7 mouse cellular contexts compared by ENCODE assay signal in genomic region chr12:70937571-70938384, GRCm38 (mm10). TPM values are rescaled to one million over a fixed set of nuclear protein-coding genes. Genes with fewer than 3 reads are reported as not detected.
DNase-seq lines count a peak whose midpoint lies in the region; ATAC-seq and TF ChIP-seq lines count a peak whose summit lies in the region.

TSS of gene Actr10 (plus strand) at chr12:70937857.

- H3K9ac ChIP-seq in intestine, postnatal 0 days (ENCODE audit: low read depth, low read length), result peak within 1 kb of the TSS; percentile 94
- peak within 1 kb of the TSS; percentile 79 for H3K9ac ChIP-seq in midbrain, embryonic 12.5 days (replicated peaks)

- H3K4me1 ChIP-seq in intestine, postnatal 0 days (replicated peaks; ENCODE audit: control insufficient read depth, insufficient read depth, low read length), result no peaks in the 10 kb centered on the region
- H3K4me1 ChIP-seq in midbrain, embryonic 12.5 days, result peaks cover 4% of the 10 kb centered on the region
- H3K4me1 ChIP-seq in small intestine, adult 2 months (ENCODE audit: control insufficient read depth, insufficient read depth, insufficient read length, low read length), result peaks cover 2% of the 10 kb centered on the region; the same call in 1 of the 2 replicates

- H3K9me3 ChIP-seq in intestine, postnatal 0 days (ENCODE audit: control insufficient read depth), result no peaks in the 10 kb centered on the region
- no peaks in the 10 kb centered on the region for H3K9me3 ChIP-seq in midbrain, embryonic 12.5 days

- no peaks in the 10 kb centered on the region for H3K27me3 ChIP-seq in intestine, postnatal 0 days (replicated peaks; ENCODE audit: control insufficient read depth, insufficient read depth, low read length)
- H3K27me3 ChIP-seq in midbrain, embryonic 12.5 days, result no peaks in the 10 kb centered on the region
- no peaks in the 10 kb centered on the region for H3K27me3 ChIP-seq in small intestine, adult 2 months (ENCODE audit: control insufficient read depth, insufficient read depth, low read length)

- no peak for TF ChIP-seq CTCF in intestine, postnatal 0 days (IDR thresholded peaks at IDR 0.05; ENCODE audit: low read depth)
- TF ChIP-seq CTCF in small intestine, adult 2 months (IDR thresholded peaks at IDR 0.05; ENCODE audit: extremely low read depth, insufficient read length, insufficient replicate concordance, low read depth, low read length), result no peak

- peaks cover 10% of the 10 kb centered on the region; the same call in 1 of the 2 replicates for H3K36me3 ChIP-seq in intestine, postnatal 0 days (ENCODE audit: control insufficient read depth, insufficient read depth)
- peaks cover 6% of the 10 kb centered on the region for H3K36me3 ChIP-seq in midbrain, embryonic 12.5 days
- peaks cover 9% of the 10 kb centered on the region for H3K36me3 ChIP-seq in small intestine, adult 2 months (ENCODE audit: control insufficient read depth, insufficient read depth, low read length)

- DNase-seq in adrenal gland, adult 8-10 months, result peak; percentile 86
- DNase-seq in embryo, embryonic 9.5 days (ENCODE audit: extremely low spot score), result peak; percentile 97
- no peak for DNase-seq in gonadal fat pad, adult 2 months (ENCODE audit: low read depth)
- DNase-seq in left cerebral cortex, postnatal 4 days, result peak; percentile 96

- H3K4me3 ChIP-seq in intestine, postnatal 0 days (ENCODE audit: low read depth, low read length), result peak within 1 kb of the TSS; percentile 94
- H3K4me3 ChIP-seq in midbrain, embryonic 12.5 days, result peak within 1 kb of the TSS; percentile 76
- peak within 1 kb of the TSS; percentile 99 for H3K4me3 ChIP-seq in small intestine, adult 2 months (ENCODE audit: low read depth, low read length)

- WGBS in intestine, postnatal 0 days, result under 1% methylated on average over 59 of the region's 59 CpGs
- whole genome bisulfite sequencing in midbrain, embryonic 12.5 days, result under 1% methylated on average over 59 of the region's 59 CpGs
- under 1% methylated on average over 59 of the region's 59 CpGs for WGBS in small intestine, adult 2 months

- peak; percentile 97 for ATAC-seq in intestine, postnatal 0 days
- ATAC-seq in midbrain, embryonic 12.5 days (ENCODE audit: low FRiP score, low read depth), result peak; percentile 97

- H3K27ac ChIP-seq in intestine, postnatal 0 days (ENCODE audit: low read depth, low read length), result peak within 1 kb of the TSS; percentile 84
- peak within 1 kb of the TSS; percentile 90 for H3K27ac ChIP-seq in midbrain, embryonic 12.5 days (replicated peaks)
- H3K27ac ChIP-seq in small intestine, adult 2 months (ENCODE audit: insufficient read depth, low read depth, low read length), result peak within 1 kb of the TSS; percentile 84

- H3K4me2 ChIP-seq in intestine, postnatal 0 days (replicated peaks; ENCODE audit: low read depth), result peak within 1 kb of the TSS; percentile 76
- H3K4me2 ChIP-seq in midbrain, embryonic 12.5 days (replicated peaks), result peak within 1 kb of the TSS; percentile 73

- intact Hi-C loops in left cerebral cortex, postnatal 4 days (cut with DNase I), result no loop called here

- peak; percentile 75; the same call in 1 of the 2 replicates for TF ChIP-seq POLR2A in small intestine, adult 2 months (IDR thresholded peaks at IDR 0.05; ENCODE audit: low read depth, low read length)

RNA-seq across cellular contexts. Expression of gene Actr10, which starts in this region (rescaled TPM):
- total RNA-seq in adrenal gland, adult 8-10 months (2022), result 100 to 1,000 TPM; 177 to 222 (median 203) TPM
- 40.0 and 40.4 TPM in 2 replicates for polyA plus RNA-seq in gonadal fat pad, adult 2 months (2012; rRNA removed)
- polyA plus RNA-seq in intestine, postnatal 0 days (2015; fragmentation: Nextera tagmentation; extraction: Ambion mirVana), result 164 and 181 TPM in 2 replicates
- total RNA-seq in left cerebral cortex, postnatal 4 days (2021), result 100 to 1,000 TPM; 182 to 192 TPM
- polyA plus RNA-seq in midbrain, embryonic 12.5 days (2016; fragmentation: Nextera tagmentation; extraction: Ambion mirVana), result 232 and 235 TPM in 2 replicates
- polyA plus RNA-seq in small intestine, adult 2 months (2012; rRNA removed), result 2.9 and 6.4 TPM in 2 replicates
